Mouse (Mus musculus): Measurements from ENCODE around the gene Clip4.
A peak's percentile ranks its signal among the peaks of the same experiment; 100 is the strongest.

The Clip4 gene

GRCm38 (mm10) chr17:71791622-71792021 lies 23.3 kb downstream of the Clip4 start:
- DNase-seq (ENCODE audit: low read depth, low spot score) = no peak

GRCm38 (mm10) chr17:71795521-71796205 lies 27.4 kb downstream of the Clip4 start:
- DNase-seq (ENCODE audit: low read depth, low spot score) = no peak

- no peak for DNase-seq (ENCODE audit: low read depth, low spot score)
These were observed 35.2 kb downstream of the Clip4 start for GRCm38 (mm10) chr17:71803456-71803855.

GRCm38 (mm10) chr17:71803876-71804275 lies 35.6 kb downstream of the Clip4 start:
- no peak for DNase-seq (ENCODE audit: low read depth, low spot score)

- no peak for DNase-seq (ENCODE audit: low read depth, low spot score)
These were observed 42.8 kb downstream of the Clip4 start for GRCm38 (mm10) chr17:71811070-71811469.

- DNase-seq (ENCODE audit: low read depth, low spot score) = no peak
These were observed 48.0 kb downstream of the Clip4 start for GRCm38 (mm10) chr17:71816136-71816864.

GRCm38 (mm10) chr17:71823622-71824306 lies 55.5 kb downstream of the Clip4 start:
- no peak for DNase-seq (ENCODE audit: low read depth, low spot score)

- no peak for DNase-seq (ENCODE audit: low read depth, low spot score)
These were observed 58.3 kb downstream of the Clip4 start for GRCm38 (mm10) chr17:71826603-71827002.

- no peak for DNase-seq (ENCODE audit: low read depth, low spot score)
These were observed 59.4 kb downstream of the Clip4 start for GRCm38 (mm10) chr17:71827627-71828026.

GRCm38 (mm10) chr17:71828647-71829414 lies 60.6 kb downstream of the Clip4 start:
- DNase-seq (ENCODE audit: low read depth, low spot score) = no peak

- DNase-seq (ENCODE audit: low read depth, low spot score) = no peak
These were observed 63.7 kb downstream of the Clip4 start for GRCm38 (mm10) chr17:71831960-71832359.

- DNase-seq (ENCODE audit: low read depth, low spot score) = no peak
These were observed 93.9 kb downstream of the Clip4 start for GRCm38 (mm10) chr17:71862184-71862583.

GRCm38 (mm10) chr17:71862895-71863294 lies 94.6 kb downstream of the Clip4 start:
- no peak for DNase-seq (ENCODE audit: low read depth, low spot score)

GRCm38 (mm10) chr17:71864039-71864438 lies 95.8 kb downstream of the Clip4 start:
- no peak for DNase-seq (ENCODE audit: low read depth, low spot score)

- no peak for DNase-seq (ENCODE audit: low read depth, low spot score)
These were observed 97.2 kb downstream of the Clip4 start for GRCm38 (mm10) chr17:71865437-71865836.

GRCm38 (mm10) chr17:71867892-71868291 lies 99.6 kb downstream of the Clip4 start:
- DNase-seq (ENCODE audit: low read depth, low spot score) = no peak

GRCm38 (mm10) chr17:71868828-71869227 lies 100.6 kb downstream of the Clip4 start:
- DNase-seq (ENCODE audit: low read depth, low spot score) = no peak

- peak; percentile 58 for DNase-seq (ENCODE audit: low read depth, low spot score)
These were observed 101.3 kb downstream of the Clip4 start for GRCm38 (mm10) chr17:71869372-71870231.

- DNase-seq (ENCODE audit: low read depth, low spot score) = no peak
These were observed 102.0 kb downstream of the Clip4 start for GRCm38 (mm10) chr17:71870232-71870621.

GRCm38 (mm10) chr17:71870641-71871040 lies 102.4 kb downstream of the Clip4 start:
- DNase-seq (ENCODE audit: low read depth, low spot score) = no peak

GRCm38 (mm10) chr17:71871981-71872380 lies 103.7 kb downstream of the Clip4 start:
- DNase-seq (ENCODE audit: low read depth, low spot score) = no peak
